Mouse (Mus musculus) frontal cortex, adult 2 months (tissue): ENCODE results near the gene Amdhd1. TPM values are rescaled to one million over a fixed set of nuclear protein-coding genes. Genes with fewer than 3 reads are reported as not detected.

Experiments used
- DNase-seq, 2 experiments: peaks; one replicate each; pipeline ENCODE4 v3.0.0; 2022; ENCODE audit warnings: low spot score in 1 of 2; ENCODE audit errors: extremely low spot score in 1 of 2
- polyA plus RNA-seq: library from polyadenylated mRNA; depleted of rRNA; stranded (reverse); fragments of >200 nt; gene quantifications from 2 replicates; pipeline ENCODE4 v1.2.3, GENCODE M21; 2012; rRNA removed

Amdhd1 gene
- polyA plus RNA-seq, 1 experiment: 0.16 TPM

DNA sequence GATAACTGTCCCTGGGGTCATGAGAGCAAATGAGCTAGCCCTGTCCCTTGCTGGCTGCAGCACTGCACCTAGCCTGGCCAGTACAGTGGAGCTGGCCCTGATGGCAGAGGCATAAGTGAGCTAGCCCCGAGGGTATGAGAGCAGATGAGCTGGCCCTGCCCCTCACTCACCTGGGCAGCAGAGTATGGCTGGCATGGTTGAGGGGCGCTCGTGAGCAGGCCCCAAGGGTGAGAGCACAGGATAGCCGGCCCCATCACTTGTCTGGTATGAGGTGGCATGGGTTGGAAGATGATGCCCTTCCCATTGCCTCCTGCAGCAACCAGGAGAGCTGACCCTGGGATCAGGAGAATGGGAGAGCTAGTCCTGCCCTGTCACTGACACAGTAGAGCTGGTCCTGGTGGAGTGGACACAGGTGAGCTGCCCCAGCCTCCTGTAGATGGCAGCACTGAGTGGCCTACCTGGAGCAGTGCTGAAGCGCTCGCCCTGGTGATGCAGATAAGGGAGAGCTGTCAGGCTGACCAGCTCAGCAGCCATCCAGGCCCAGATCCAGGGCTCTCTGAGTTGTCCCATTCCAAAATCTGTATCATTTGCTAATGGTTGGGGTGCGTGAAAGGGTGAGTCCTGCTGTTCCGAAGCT lies 54.7 kb downstream of the Amdhd1 start:
- DNase-seq: peak in 1 of 2 experiments; percentile 20

- DNase-seq: no peak
Measured at GRCm38 (mm10) chr10:93484511-93484910, 55.3 kb downstream of the Amdhd1 start.

Other genes starting within 250 kb of the Amdhd1 start
- gene Elk3, start 228.9 kb downstream of the Amdhd1 start, polyA plus RNA-seq: 8.0 and 8.4 TPM in 2 replicates
- gene Lta4h, start 86.6 kb downstream of the Amdhd1 start, polyA plus RNA-seq: 71.1 and 82.2 TPM in 2 replicates
- 0.02 TPM in 1 of 2 replicates, not detected in the other for gene Hal, start 51.3 kb downstream of the Amdhd1 start, polyA plus RNA-seq
- 0.02 TPM in 2 replicates for gene Ccdc38, start 599 bp upstream of the Amdhd1 start, polyA plus RNA-seq
- gene Snrpf, start 49.7 kb upstream of the Amdhd1 start, polyA plus RNA-seq: 49.8 and 56.4 TPM in 2 replicates
- 10.7 and 10.8 TPM in 2 replicates for gene Ntn4, start 100.6 kb upstream of the Amdhd1 start, polyA plus RNA-seq